Mouse (Mus musculus): ENCODE data around the gene Mnat1. TPM values are rescaled to one million over a fixed set of nuclear protein-coding genes. Genes with fewer than 3 reads are reported as not detected.
A peak's percentile ranks its signal among the peaks of the same experiment; 100 is the strongest.

The Mnat1 gene
- polyA plus RNA-seq, 1 experiment from 2014 or later: 7.1 TPM

DNA sequence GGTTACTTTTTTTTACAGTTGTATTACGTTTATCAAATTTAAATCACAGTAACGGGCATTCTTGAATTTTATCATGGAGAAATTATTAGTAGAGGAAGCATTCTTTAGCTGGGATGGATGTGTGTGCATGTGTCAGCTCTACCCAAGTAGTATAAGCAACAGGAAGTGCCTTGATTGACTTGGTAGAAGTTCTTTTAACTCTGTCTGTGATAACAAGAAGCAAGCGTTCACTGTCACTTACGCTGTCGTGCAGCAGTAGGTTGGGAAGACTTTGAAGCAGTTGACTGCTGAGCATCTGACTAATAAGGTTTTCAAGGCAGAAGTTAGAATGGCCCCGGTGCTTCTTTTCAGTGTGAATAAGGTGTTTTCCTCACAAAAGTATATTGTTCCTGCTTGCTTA, 47.3 kb downstream of the Mnat1 start:
- 65% methylated on average over 6 of the region's 6 CpGs for WGBS (ENCODE audit: insufficient replicate concordance)
- ATAC-seq (ENCODE audit: low read depth): no peak

DNA sequence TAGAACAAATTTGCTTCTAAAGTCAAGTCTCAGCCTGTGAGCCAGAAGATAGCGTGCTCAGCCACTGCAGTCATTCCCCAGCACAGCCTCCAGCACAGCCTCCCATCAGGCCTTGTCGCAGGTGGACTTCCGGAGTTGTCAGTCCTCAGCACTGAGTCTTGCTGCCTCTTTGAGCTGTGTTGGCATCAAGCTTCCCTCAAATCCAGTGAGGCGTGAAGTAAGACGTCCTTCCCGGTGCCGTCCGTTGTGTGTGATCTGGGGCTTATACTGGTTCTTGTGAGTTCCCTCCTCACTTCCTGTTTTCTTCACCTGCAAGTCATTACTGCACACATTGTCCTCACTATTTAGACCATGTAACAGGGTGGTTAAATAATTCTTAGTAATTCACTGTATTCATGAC, 60.4 kb downstream of the Mnat1 start:
- H3K4me1 ChIP-seq (ENCODE audit: control insufficient read depth, low read depth, low read length): no peaks in the 10 kb centered on the region
- no peak overlapping the region for H3K27ac ChIP-seq (ENCODE audit: low read length)
- peaks cover 2% of the 10 kb centered on the region; the same call in 1 of the 2 replicates for H3K36me3 ChIP-seq (ENCODE audit: control insufficient read depth, insufficient read depth)
- no peaks in the 10 kb centered on the region for H3K27me3 ChIP-seq (ENCODE audit: control insufficient read depth, insufficient read depth, low read depth, low read length)
- no peaks in the 10 kb centered on the region for H3K9me3 ChIP-seq (replicated peaks; ENCODE audit: control insufficient read depth, low read length)
- H3K4me3 ChIP-seq (ENCODE audit: low read depth, low read length): no peak overlapping the region
- 84% methylated on average over 8 of the region's 8 CpGs for WGBS (ENCODE audit: insufficient replicate concordance)
- H3K9ac ChIP-seq (ENCODE audit: low read depth, low read length): no peak overlapping the region
- no peak overlapping the region for H3K4me2 ChIP-seq (ENCODE audit: low read depth, low read length)
- no peak for ATAC-seq (ENCODE audit: low read depth)

More for the DNA sequence above, 47.3 kb downstream of the Mnat1 start:
- H3K9me3 ChIP-seq (replicated peaks; ENCODE audit: control insufficient read depth, low read length): no peaks in the 10 kb centered on the region
- H3K27me3 ChIP-seq (ENCODE audit: control insufficient read depth, insufficient read depth, low read depth, low read length): no peaks in the 10 kb centered on the region
- H3K9ac ChIP-seq (ENCODE audit: low read depth, low read length): no peak overlapping the region
- no peak overlapping the region for H3K4me2 ChIP-seq (ENCODE audit: low read depth, low read length)
- no peak overlapping the region for H3K27ac ChIP-seq (ENCODE audit: low read length)
- H3K4me3 ChIP-seq (ENCODE audit: low read depth, low read length): no peak overlapping the region
- peaks cover 4% of the 10 kb centered on the region; the same call in 1 of the 2 replicates for H3K36me3 ChIP-seq (ENCODE audit: control insufficient read depth, insufficient read depth)
- no peaks in the 10 kb centered on the region for H3K4me1 ChIP-seq (ENCODE audit: control insufficient read depth, low read depth, low read length)

GRCm38 (mm10) chr12:73197363-73197762, 73.8 kb downstream of the Mnat1 start:
- Histone ChIP-seq H3K9ac (ENCODE audit: low read depth, low read length) (no peak overlapping the region), H3K27ac (ENCODE audit: low read length) (no peak overlapping the region), H3K4me2 (ENCODE audit: low read depth, low read length) (no peak overlapping the region), H3K27me3 (ENCODE audit: control insufficient read depth, insufficient read depth, low read depth, low read length) (no peaks in the 10 kb centered on the region), H3K4me1 (ENCODE audit: control insufficient read depth, low read depth, low read length) (no peaks in the 10 kb centered on the region), H3K9me3 (replicated peaks; ENCODE audit: control insufficient read depth, low read length) (no peaks in the 10 kb centered on the region), H3K4me3 (ENCODE audit: low read depth, low read length) (no peak overlapping the region), H3K36me3 (ENCODE audit: control insufficient read depth, insufficient read depth) (no peaks in the 10 kb centered on the region)
- ATAC-seq (ENCODE audit: low read depth): no peak
- WGBS (ENCODE audit: insufficient replicate concordance): 22% methylated on average over 6 of the region's 6 CpGs

GRCm38 (mm10) chr12:73198451-73198850, 74.9 kb downstream of the Mnat1 start:
- WGBS (ENCODE audit: insufficient replicate concordance): 53% methylated on average over 1 of the region's 1 CpGs
- Histone ChIP-seq H3K36me3 (ENCODE audit: control insufficient read depth, insufficient read depth) (no peaks in the 10 kb centered on the region), H3K4me1 (ENCODE audit: control insufficient read depth, low read depth, low read length) (no peaks in the 10 kb centered on the region), H3K4me2 (ENCODE audit: low read depth, low read length) (no peak overlapping the region), H3K4me3 (ENCODE audit: low read depth, low read length) (no peak overlapping the region), H3K27ac (ENCODE audit: low read length) (no peak overlapping the region), H3K9ac (ENCODE audit: low read depth, low read length) (no peak overlapping the region), H3K9me3 (replicated peaks; ENCODE audit: control insufficient read depth, low read length) (no peaks in the 10 kb centered on the region), H3K27me3 (ENCODE audit: control insufficient read depth, insufficient read depth, low read depth, low read length) (no peaks in the 10 kb centered on the region)
- ATAC-seq (ENCODE audit: low read depth): no peak

GRCm38 (mm10) chr12:73199375-73199774, 75.9 kb downstream of the Mnat1 start:
- Histone ChIP-seq H3K4me1 (ENCODE audit: control insufficient read depth, low read depth, low read length) (no peaks in the 10 kb centered on the region), H3K4me2 (ENCODE audit: low read depth, low read length) (no peak overlapping the region), H3K9me3 (replicated peaks; ENCODE audit: control insufficient read depth, low read length) (no peaks in the 10 kb centered on the region), H3K27me3 (ENCODE audit: control insufficient read depth, insufficient read depth, low read depth, low read length) (no peaks in the 10 kb centered on the region), H3K36me3 (ENCODE audit: control insufficient read depth, insufficient read depth) (no peaks in the 10 kb centered on the region), H3K4me3 (ENCODE audit: low read depth, low read length) (no peak overlapping the region), H3K9ac (ENCODE audit: low read depth, low read length) (no peak overlapping the region), H3K27ac (ENCODE audit: low read length) (no peak overlapping the region)
- WGBS (ENCODE audit: insufficient replicate concordance): 53% methylated on average over 7 of the region's 7 CpGs
- ATAC-seq (ENCODE audit: low read depth): no peak

- 21% methylated on average over 3 of the region's 3 CpGs for WGBS (ENCODE audit: insufficient replicate concordance)
- Histone ChIP-seq H3K4me1 (ENCODE audit: control insufficient read depth, low read depth, low read length) (peaks cover 3% of the 10 kb centered on the region), H3K36me3 (ENCODE audit: control insufficient read depth, insufficient read depth) (no peaks in the 10 kb centered on the region), H3K9ac (ENCODE audit: low read depth, low read length) (no peak overlapping the region), H3K9me3 (replicated peaks; ENCODE audit: control insufficient read depth, low read length) (no peaks in the 10 kb centered on the region), H3K4me2 (ENCODE audit: low read depth, low read length) (no peak overlapping the region), H3K27ac (ENCODE audit: low read length) (no peak overlapping the region), H3K4me3 (ENCODE audit: low read depth, low read length) (no peak overlapping the region), H3K27me3 (ENCODE audit: control insufficient read depth, insufficient read depth, low read depth, low read length) (no peaks in the 10 kb centered on the region)
- no peak for ATAC-seq (ENCODE audit: low read depth)
Measured at GRCm38 (mm10) chr12:73201587-73201986, 78.1 kb downstream of the Mnat1 start.

GRCm38 (mm10) chr12:73205710-73206649, 82.5 kb downstream of the Mnat1 start:
- Histone ChIP-seq H3K4me2 (ENCODE audit: low read depth, low read length) (no peak overlapping the region), H3K4me3 (ENCODE audit: low read depth, low read length) (no peak overlapping the region), H3K9ac (ENCODE audit: low read depth, low read length) (no peak overlapping the region), H3K9me3 (replicated peaks; ENCODE audit: control insufficient read depth, low read length) (no peaks in the 10 kb centered on the region), H3K27me3 (ENCODE audit: control insufficient read depth, insufficient read depth, low read depth, low read length) (no peaks in the 10 kb centered on the region), H3K4me1 (ENCODE audit: control insufficient read depth, low read depth, low read length) (peaks cover 3% of the 10 kb centered on the region), H3K36me3 (ENCODE audit: control insufficient read depth, insufficient read depth) (no peaks in the 10 kb centered on the region), H3K27ac (ENCODE audit: low read length) (0 out of 2 replicates have a peak overlapping the region, but pooled peaks have one; percentile 14)
- WGBS (ENCODE audit: insufficient replicate concordance): 68% methylated on average over 11 of the region's 11 CpGs
- peak; percentile 58 for ATAC-seq (ENCODE audit: low read depth)

GRCm38 (mm10) chr12:73207008-73207407, 83.5 kb downstream of the Mnat1 start:
- Histone ChIP-seq H3K4me3 (ENCODE audit: low read depth, low read length) (no peak overlapping the region), H3K4me1 (ENCODE audit: control insufficient read depth, low read depth, low read length) (peaks cover 3% of the 10 kb centered on the region), H3K27ac (ENCODE audit: low read length) (no peak overlapping the region), H3K4me2 (ENCODE audit: low read depth, low read length) (no peak overlapping the region), H3K9ac (ENCODE audit: low read depth, low read length) (no peak overlapping the region), H3K36me3 (ENCODE audit: control insufficient read depth, insufficient read depth) (no peaks in the 10 kb centered on the region), H3K27me3 (ENCODE audit: control insufficient read depth, insufficient read depth, low read depth, low read length) (no peaks in the 10 kb centered on the region), H3K9me3 (replicated peaks; ENCODE audit: control insufficient read depth, low read length) (no peaks in the 10 kb centered on the region)
- 30% methylated on average over 4 of the region's 4 CpGs for WGBS (ENCODE audit: insufficient replicate concordance)
- ATAC-seq (ENCODE audit: low read depth): no peak

DNA sequence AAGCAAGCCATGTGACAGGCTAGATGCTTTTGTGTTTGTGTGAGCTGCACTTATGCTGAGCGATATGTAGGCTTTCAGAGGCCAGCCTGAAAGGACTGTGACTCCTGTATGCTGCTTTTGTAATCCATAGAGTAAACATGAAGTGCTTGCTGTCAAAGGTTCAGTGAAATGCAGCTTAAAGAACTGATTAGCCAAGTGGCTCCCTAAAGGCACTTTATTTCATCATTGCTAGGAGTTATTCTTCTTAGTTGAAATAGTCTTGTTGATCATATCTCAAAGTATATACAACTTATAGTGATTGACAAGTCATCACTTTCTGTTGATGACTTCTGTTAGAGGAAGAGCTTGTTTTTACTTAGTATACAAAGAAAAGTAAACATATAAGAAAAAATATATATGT, 83.9 kb downstream of the Mnat1 start:
- peak; percentile 47; the same call in 1 of the 2 replicates for ATAC-seq (ENCODE audit: low read depth)
- Histone ChIP-seq H3K27ac (ENCODE audit: low read length) (no peak overlapping the region), H3K9me3 (replicated peaks; ENCODE audit: control insufficient read depth, low read length) (no peaks in the 10 kb centered on the region), H3K4me3 (ENCODE audit: low read depth, low read length) (no peak overlapping the region), H3K27me3 (ENCODE audit: control insufficient read depth, insufficient read depth, low read depth, low read length) (no peaks in the 10 kb centered on the region), H3K4me1 (ENCODE audit: control insufficient read depth, low read depth, low read length) (peaks cover 3% of the 10 kb centered on the region), H3K36me3 (ENCODE audit: control insufficient read depth, insufficient read depth) (no peaks in the 10 kb centered on the region), H3K4me2 (ENCODE audit: low read depth, low read length) (no peak overlapping the region), H3K9ac (ENCODE audit: low read depth, low read length) (no peak overlapping the region)
- WGBS (ENCODE audit: insufficient replicate concordance): 67% methylated on average over 1 of the region's 1 CpGs

Measured in liver, embryonic 16.5 days (tissue).